Mouse (Mus musculus): ENCODE results near the gene Sesn3. TPM values are rescaled to one million over a fixed set of nuclear protein-coding genes. Genes with fewer than 3 reads are reported as not detected.

Gene Sesn3
- polyA plus RNA-seq, 1 experiment: 4.9 TPM

DNA sequence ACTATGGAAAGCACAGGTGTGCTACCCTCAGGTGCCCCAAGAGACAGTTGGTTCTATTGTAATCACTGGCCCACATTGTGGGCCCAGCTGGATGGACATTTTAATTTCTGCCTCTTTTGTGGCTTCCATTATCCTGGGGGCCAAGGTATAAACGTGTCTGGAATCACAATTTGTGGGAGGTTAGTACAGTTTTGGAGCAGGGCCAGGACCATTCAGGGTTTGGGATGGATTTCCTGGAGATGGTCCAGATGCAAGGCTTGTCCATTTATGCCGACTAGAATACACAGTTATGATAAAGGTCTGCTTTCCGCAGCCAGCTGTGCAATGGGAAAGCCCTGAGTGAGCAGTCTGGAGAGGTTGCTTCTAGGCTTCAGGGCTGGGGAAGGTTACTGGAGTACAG lies 13.7 kb upstream of the Sesn3 start:
- Histone ChIP-seq H3K79me2 (ENCODE audit: control insufficient read depth, insufficient read depth) (no peaks in the 10 kb centered on the region), H3K4me3 (ENCODE audit: insufficient read depth, poor library complexity, severe bottlenecking) (no peak overlapping the region), H3K36me3 (ENCODE audit: control insufficient read depth, insufficient read depth) (no peaks in the 10 kb centered on the region), H3K27me3 (ENCODE audit: control insufficient read depth, insufficient read depth, insufficient read length) (no peaks in the 10 kb centered on the region), H3K79me3 (ENCODE audit: low read depth) (no peaks in the 10 kb centered on the region), H3ac (ENCODE audit: control insufficient read depth, insufficient read length, low read depth) (no peak overlapping the region)
- no peak for TF ChIP-seq CEBPB (IDR thresholded peaks at IDR 0.05; ENCODE audit: low read depth)
- no peak for TF ChIP-seq CTCF (IDR thresholded peaks at IDR 0.05; ENCODE audit: control insufficient read depth, insufficient read depth, insufficient read length)
- no peak for TF ChIP-seq MAX (IDR thresholded peaks at IDR 0.05)
- no peak for TF ChIP-seq USF1 (IDR thresholded peaks at IDR 0.05; ENCODE audit: low read depth)
- TF ChIP-seq FOSL1 (IDR thresholded peaks at IDR 0.05; ENCODE audit: insufficient read depth, low read length, poor library complexity, severe bottlenecking): no peak
- TF ChIP-seq MYOD1 (IDR thresholded peaks at IDR 0.05; ENCODE audit: control insufficient read depth, insufficient read length, low read depth): no peak
- no peak for TF ChIP-seq MYOG (IDR thresholded peaks at IDR 0.05; ENCODE audit: control insufficient read depth, extremely low read depth, insufficient read length)

DNA sequence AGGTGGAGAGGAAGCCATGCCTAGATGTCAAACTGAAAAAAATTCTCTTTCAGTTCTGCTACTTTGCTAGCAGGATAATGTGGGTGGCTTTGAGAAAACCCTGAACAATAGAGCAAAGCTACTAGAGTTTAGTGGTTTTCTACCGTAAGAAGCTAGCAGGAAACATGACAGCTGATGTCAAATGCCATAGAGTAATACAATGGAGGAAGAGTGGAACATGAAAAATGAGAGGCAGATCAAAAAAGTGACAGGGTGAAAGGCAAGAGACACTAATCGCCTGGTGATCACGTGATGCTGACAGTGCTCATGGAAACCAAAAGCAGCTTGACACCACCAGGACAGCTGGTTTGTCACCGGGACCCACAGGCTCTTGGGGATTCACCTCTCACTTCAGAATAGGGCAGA lies 12.3 kb upstream of the Sesn3 start:
- no peaks in the 10 kb centered on the region for H3K36me3 ChIP-seq (ENCODE audit: control insufficient read depth, insufficient read depth)
- H3K79me3 ChIP-seq (ENCODE audit: low read depth): no peaks in the 10 kb centered on the region
- H3K79me2 ChIP-seq (ENCODE audit: control insufficient read depth, insufficient read depth): no peaks in the 10 kb centered on the region
- H3K27me3 ChIP-seq (ENCODE audit: control insufficient read depth, insufficient read depth, insufficient read length): no peaks in the 10 kb centered on the region
- no peak overlapping the region for H3K4me3 ChIP-seq (ENCODE audit: insufficient read depth, poor library complexity, severe bottlenecking)
- no peak overlapping the region for H3ac ChIP-seq (ENCODE audit: control insufficient read depth, insufficient read length, low read depth)
- TF ChIP-seq MAX (IDR thresholded peaks at IDR 0.05) (no peak), CEBPB (IDR thresholded peaks at IDR 0.05; ENCODE audit: low read depth) (no peak), FOSL1 (IDR thresholded peaks at IDR 0.05; ENCODE audit: insufficient read depth, low read length, poor library complexity, severe bottlenecking) (no peak), USF1 (IDR thresholded peaks at IDR 0.05; ENCODE audit: low read depth) (peak; percentile 66), MYOD1 (IDR thresholded peaks at IDR 0.05; ENCODE audit: control insufficient read depth, insufficient read length, low read depth) (no peak)

DNA sequence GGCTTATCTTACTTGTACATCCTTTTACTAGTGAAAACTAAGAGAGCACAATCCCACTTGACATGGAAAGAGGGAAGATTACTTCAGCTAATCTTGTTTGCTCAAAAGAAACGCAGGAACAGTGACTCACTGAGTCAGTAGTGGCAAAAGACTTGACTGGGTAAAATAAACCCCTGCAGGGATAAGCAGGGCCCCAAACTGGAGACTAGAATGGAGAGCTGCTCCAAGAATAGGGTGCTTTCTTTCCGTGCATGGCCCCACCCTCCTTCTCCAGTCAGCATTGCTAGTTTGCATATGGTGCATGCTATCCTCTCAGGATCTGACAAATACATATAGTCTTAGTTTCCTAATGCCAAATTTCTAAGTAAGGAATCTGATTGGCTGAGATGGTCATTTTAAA lies 8.4 kb upstream of the Sesn3 start:
- H3ac ChIP-seq (ENCODE audit: control insufficient read depth, insufficient read length, low read depth): no peak overlapping the region
- no peaks in the 10 kb centered on the region for H3K36me3 ChIP-seq (ENCODE audit: control insufficient read depth, insufficient read depth)

DNA sequence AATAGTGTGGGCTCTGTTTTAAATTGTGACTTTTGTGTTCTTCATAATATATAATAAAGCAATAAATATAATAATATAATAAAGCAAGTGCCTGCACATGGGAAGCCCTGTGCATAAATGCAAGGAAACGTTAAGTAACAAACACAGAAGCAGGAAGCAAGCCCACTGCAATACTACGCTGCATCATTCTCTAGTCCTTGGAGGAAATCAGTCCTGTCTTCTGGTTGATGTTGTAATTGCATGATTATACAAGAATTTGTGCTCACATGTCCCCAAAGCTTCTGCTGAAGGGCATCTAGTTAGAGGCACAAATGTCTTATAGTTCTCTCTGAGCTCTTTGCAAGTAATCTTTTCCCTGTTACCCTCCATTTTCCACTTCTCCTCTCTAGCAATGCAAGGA lies 6.3 kb upstream of the Sesn3 start:
- no peak for TF ChIP-seq USF1 (IDR thresholded peaks at IDR 0.05; ENCODE audit: low read depth)
- no peak for TF ChIP-seq CTCF (IDR thresholded peaks at IDR 0.05; ENCODE audit: control insufficient read depth, insufficient read depth, insufficient read length)
- no peak for TF ChIP-seq MAX (IDR thresholded peaks at IDR 0.05)
- TF ChIP-seq FOSL1 (IDR thresholded peaks at IDR 0.05; ENCODE audit: insufficient read depth, low read length, poor library complexity, severe bottlenecking): no peak
- no peak for TF ChIP-seq CEBPB (IDR thresholded peaks at IDR 0.05; ENCODE audit: low read depth)
- TF ChIP-seq MYOG (IDR thresholded peaks at IDR 0.05; ENCODE audit: control insufficient read depth, extremely low read depth, insufficient read length): no peak
- TF ChIP-seq MYOD1 (IDR thresholded peaks at IDR 0.05; ENCODE audit: control insufficient read depth, insufficient read length, low read depth): no peak

More for the DNA sequence above, 8.4 kb upstream of the Sesn3 start:
- Histone ChIP-seq H3K79me3 (ENCODE audit: low read depth) (no peaks in the 10 kb centered on the region), H3K27me3 (ENCODE audit: control insufficient read depth, insufficient read depth, insufficient read length) (no peaks in the 10 kb centered on the region), H3K79me2 (ENCODE audit: control insufficient read depth, insufficient read depth) (no peaks in the 10 kb centered on the region), H3K4me3 (ENCODE audit: insufficient read depth, poor library complexity, severe bottlenecking) (no peak overlapping the region)
- TF ChIP-seq CTCF (IDR thresholded peaks at IDR 0.05; ENCODE audit: control insufficient read depth, insufficient read depth, insufficient read length): no peak
- TF ChIP-seq MYOD1 (IDR thresholded peaks at IDR 0.05; ENCODE audit: control insufficient read depth, insufficient read length, low read depth): no peak
- TF ChIP-seq USF1 (IDR thresholded peaks at IDR 0.05; ENCODE audit: low read depth): no peak
- no peak for TF ChIP-seq FOSL1 (IDR thresholded peaks at IDR 0.05; ENCODE audit: insufficient read depth, low read length, poor library complexity, severe bottlenecking)
- no peak for TF ChIP-seq MAX (IDR thresholded peaks at IDR 0.05)

DNA sequence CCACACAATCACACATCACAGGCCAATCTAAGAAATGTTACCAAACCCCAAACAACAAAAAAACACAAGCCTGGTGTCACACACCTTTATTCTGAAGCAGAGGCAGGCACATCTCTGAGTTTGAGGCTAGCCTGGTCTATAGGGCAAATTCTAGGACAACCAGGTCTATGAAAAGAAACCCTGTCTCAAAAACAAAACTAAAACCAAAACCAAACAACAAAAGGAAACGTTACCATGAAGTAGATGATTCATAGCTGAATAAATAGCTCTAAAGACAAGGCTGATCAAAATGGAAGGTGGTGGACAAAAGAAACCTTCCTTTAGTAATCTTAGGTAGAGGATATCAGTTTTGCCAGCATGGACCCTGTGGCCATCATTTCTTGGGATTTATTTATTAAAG lies 1.9 kb upstream of the Sesn3 start:
- Histone ChIP-seq H3K79me3 (ENCODE audit: low read depth) (no peaks in the 10 kb centered on the region), H3ac (ENCODE audit: control insufficient read depth, insufficient read length, low read depth) (no peak overlapping the region), H3K79me2 (ENCODE audit: control insufficient read depth, insufficient read depth) (no peaks in the 10 kb centered on the region), H3K36me3 (ENCODE audit: control insufficient read depth, insufficient read depth) (no peaks in the 10 kb centered on the region), H3K4me3 (ENCODE audit: insufficient read depth, poor library complexity, severe bottlenecking) (no peak overlapping the region), H3K27me3 (ENCODE audit: control insufficient read depth, insufficient read depth, insufficient read length) (no peaks in the 10 kb centered on the region)
- TF ChIP-seq FOSL1 (IDR thresholded peaks at IDR 0.05; ENCODE audit: insufficient read depth, low read length, poor library complexity, severe bottlenecking): no peak

More for the DNA sequence above, 6.3 kb upstream of the Sesn3 start:
- H3K27me3 ChIP-seq (ENCODE audit: control insufficient read depth, insufficient read depth, insufficient read length): no peaks in the 10 kb centered on the region
- H3K79me3 ChIP-seq (ENCODE audit: low read depth): no peaks in the 10 kb centered on the region
- no peak overlapping the region for H3K4me3 ChIP-seq (ENCODE audit: insufficient read depth, poor library complexity, severe bottlenecking)
- H3K36me3 ChIP-seq (ENCODE audit: control insufficient read depth, insufficient read depth): no peaks in the 10 kb centered on the region
- no peak overlapping the region for H3ac ChIP-seq (ENCODE audit: control insufficient read depth, insufficient read length, low read depth)
- no peaks in the 10 kb centered on the region for H3K79me2 ChIP-seq (ENCODE audit: control insufficient read depth, insufficient read depth)

DNA sequence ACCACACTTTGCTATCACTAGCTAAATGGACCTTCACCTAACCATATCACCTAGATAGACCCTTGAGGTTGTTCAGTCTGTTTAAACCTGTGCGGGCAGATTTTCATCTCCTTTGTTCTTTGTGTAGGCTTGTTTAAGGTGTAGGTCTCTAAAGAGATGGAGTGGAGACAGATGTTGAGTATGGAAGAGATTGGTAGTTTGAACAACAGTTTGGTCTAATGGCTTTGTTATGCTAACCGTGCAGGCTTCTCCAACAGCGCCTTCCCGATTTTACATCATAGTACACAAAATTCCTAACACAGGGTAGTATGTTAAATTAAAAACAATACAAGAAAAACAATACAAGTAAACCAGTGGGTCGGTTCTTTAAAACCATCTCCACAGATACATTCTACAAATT lies 281 bp upstream of the Sesn3 start:
- Histone ChIP-seq H3K4me3 (ENCODE audit: insufficient read depth, poor library complexity, severe bottlenecking) (no peak overlapping the region), H3K36me3 (ENCODE audit: control insufficient read depth, insufficient read depth) (no peaks in the 10 kb centered on the region), H3K79me3 (ENCODE audit: low read depth) (no peaks in the 10 kb centered on the region), H3ac (ENCODE audit: control insufficient read depth, insufficient read length, low read depth) (no peak overlapping the region), H3K79me2 (ENCODE audit: control insufficient read depth, insufficient read depth) (no peaks in the 10 kb centered on the region), H3K27me3 (ENCODE audit: control insufficient read depth, insufficient read depth, insufficient read length) (no peaks in the 10 kb centered on the region)
- no peak for TF ChIP-seq MYOD1 (IDR thresholded peaks at IDR 0.05; ENCODE audit: control insufficient read depth, insufficient read length, low read depth)
- no peak for TF ChIP-seq CTCF (IDR thresholded peaks at IDR 0.05; ENCODE audit: control insufficient read depth, insufficient read depth, insufficient read length)
- no peak for TF ChIP-seq FOSL1 (IDR thresholded peaks at IDR 0.05; ENCODE audit: insufficient read depth, low read length, poor library complexity, severe bottlenecking)
- TF ChIP-seq USF1 (IDR thresholded peaks at IDR 0.05; ENCODE audit: low read depth): no peak
- no peak for TF ChIP-seq MAX (IDR thresholded peaks at IDR 0.05)
- TF ChIP-seq MYOG (IDR thresholded peaks at IDR 0.05; ENCODE audit: control insufficient read depth, extremely low read depth, insufficient read length): no peak
- no peak for TF ChIP-seq CEBPB (IDR thresholded peaks at IDR 0.05; ENCODE audit: low read depth)

Measured in C2C12 (cell line).